Mouse (Mus musculus) thymus, postnatal 36 days (tissue): ENCODE results near the gene Ddr1.
"Not testable (repeated sequence)": the region's sequence is repeated elsewhere in the genome, so short reads cannot be mapped to it uniquely, and the experiment has no call there.

Experiments used
- DNase-seq, 2 experiments: peaks; one replicate each; pipeline ENCODE4 v3.0.0; 2022; ENCODE audit warnings: mixed read lengths in 2 of 2

Ddr1 gene

DNA sequence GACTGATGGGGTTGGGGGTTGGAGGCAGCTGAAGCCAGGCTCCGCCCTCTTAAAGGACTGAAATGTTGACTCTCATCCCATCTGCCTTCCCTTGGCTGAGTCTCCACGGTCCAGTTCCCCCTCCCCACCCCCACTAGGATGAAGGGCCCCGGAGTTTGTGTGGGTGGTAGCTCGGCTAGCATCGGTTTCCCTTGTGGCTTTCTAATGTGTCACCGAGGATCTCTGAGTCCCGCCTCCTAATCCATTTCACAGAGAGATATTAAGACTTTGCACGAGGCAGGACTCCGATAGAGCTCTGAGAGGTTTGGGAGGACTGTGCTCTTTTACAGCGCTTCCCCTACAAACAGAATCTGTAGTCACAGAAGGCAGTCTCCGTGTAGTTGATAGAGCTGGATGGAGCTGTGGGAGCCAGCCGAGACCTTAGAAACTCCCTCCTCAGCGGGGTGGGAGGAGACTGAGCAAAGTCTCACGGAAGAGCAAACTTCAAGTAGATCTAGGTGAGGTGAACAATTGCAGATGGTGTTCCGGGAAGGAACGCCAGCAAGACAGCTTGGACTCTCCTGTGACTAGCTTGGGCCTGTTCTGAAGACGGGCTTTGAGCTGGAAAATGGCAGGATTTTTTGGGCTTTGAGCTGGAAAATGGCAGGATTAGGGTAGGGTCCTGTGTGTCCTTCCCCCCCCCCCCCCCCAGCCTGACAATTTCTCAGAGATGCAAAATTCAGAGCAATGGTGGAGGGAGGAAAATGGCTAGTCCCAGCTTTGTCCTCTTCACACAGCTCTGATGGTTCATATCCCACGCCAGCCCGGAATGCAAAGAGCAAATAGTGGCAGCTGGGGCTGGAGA is at the start of gene Ddr1:
TSS of gene Ddr1 (minus strand) at position 1 of the 844 bp plus-strand sequence.
- DNase-seq: peak; percentile 46 to 57

DNA sequence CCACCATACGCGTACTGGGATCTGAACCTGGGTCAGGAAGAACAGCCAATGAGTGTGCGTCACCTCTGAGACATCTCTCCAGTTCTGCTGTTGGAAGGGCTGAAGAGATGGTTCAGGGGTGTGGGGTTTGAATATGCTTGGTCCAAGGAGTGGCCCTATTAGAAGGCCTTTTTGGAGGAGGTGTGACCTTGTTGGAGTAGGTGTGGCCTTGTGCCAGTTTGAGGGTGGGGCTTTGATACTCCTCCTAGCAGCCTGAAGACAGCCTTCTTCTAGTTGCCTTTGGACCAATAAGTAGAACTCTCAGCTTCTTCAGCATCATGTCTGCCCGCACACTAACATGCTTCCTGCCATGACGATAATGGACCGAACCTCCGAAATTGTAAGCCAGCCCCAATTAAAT is 49.2 kb upstream of the Ddr1 start:
- no peak for DNase-seq

GRCm38 (mm10) chr17:35752221-35752811 is 47.9 kb upstream of the Ddr1 start:
- no peak for DNase-seq

GRCm38 (mm10) chr17:35749685-35750084 is 45.3 kb upstream of the Ddr1 start:
- DNase-seq: no peak

DNA sequence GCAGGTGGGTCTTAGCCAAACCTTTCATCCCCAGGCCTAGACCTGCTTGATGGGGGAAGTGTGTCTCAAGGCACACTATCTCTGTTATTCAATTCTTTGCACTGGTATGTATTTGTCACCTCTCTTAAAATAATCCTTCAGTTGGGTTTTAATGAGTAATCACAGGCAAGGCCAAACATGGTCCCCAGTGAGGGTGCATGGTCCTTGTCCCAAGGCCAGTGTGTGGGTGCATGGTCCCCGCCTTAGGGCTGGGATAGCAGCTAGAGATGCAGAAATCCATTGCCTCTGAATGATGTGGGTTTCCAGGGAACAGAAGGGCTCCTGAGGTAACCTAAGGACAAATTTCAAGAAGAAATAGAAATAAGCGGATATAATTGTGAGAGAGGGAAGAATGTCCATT is 39.9 kb upstream of the Ddr1 start:
- DNase-seq: no peak

GRCm38 (mm10) chr17:35742948-35743347 is 38.5 kb upstream of the Ddr1 start:
- no peak for DNase-seq

GRCm38 (mm10) chr17:35741589-35742226 is 37.3 kb upstream of the Ddr1 start:
- no peak for DNase-seq

- no peak for DNase-seq
These were observed 36.0 kb upstream of the Ddr1 start for GRCm38 (mm10) chr17:35740276-35740880.

- peak; percentile 77 to 85 for DNase-seq
These were observed 35.3 kb upstream of the Ddr1 start for GRCm38 (mm10) chr17:35739675-35740074.

- DNase-seq: peak; percentile 75 to 77
These were observed 33.3 kb upstream of the Ddr1 start for GRCm38 (mm10) chr17:35737743-35738142.

- DNase-seq: peak; percentile 69 to 71
These were observed 32.0 kb upstream of the Ddr1 start for GRCm38 (mm10) chr17:35736280-35736960.

DNA sequence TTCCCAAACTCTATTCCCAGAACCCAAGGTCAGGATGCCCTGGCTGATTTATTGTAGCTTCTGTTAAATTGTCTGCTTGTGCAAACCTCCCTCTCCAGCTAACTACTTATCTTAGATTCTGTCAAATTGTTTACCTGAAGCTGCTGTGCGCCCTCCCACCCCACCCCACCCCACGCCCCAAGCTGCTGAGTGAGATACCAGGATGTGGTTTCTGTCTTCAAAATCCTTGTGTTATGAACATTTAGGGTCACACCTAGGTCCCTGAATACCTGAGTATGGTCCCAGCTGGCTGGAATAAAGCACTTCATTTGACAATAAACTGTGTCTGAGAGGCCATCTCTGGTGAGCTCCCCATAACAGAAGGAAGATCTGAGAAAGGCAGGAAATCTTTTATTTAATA is 30.1 kb upstream of the Ddr1 start:
- no peak for DNase-seq

GRCm38 (mm10) chr17:35733398-35733797 is 29.0 kb upstream of the Ddr1 start:
- DNase-seq: no peak

GRCm38 (mm10) chr17:35731431-35732145 is 27.2 kb upstream of the Ddr1 start:
- no peak for DNase-seq

DNA sequence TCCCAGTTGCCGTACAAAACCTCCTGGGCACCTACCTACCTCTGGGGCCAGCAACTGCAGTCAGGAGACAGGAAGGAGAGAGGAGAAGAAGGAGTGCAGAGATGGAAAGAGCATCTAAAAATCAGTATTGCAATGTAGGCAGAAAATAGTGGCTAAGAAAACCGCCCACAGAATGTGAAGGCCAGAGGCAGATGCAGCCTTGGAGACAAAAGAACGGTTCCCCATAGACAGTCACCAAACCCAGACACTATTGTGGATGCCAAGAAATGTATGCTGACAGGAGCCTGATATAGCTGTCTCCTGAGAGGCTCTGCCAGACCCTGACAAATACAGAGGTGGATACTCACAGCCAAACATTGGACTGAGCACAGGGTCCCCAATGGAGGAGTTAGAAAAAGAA is 25.7 kb upstream of the Ddr1 start:
- not testable (repeated sequence) for DNase-seq

DNA sequence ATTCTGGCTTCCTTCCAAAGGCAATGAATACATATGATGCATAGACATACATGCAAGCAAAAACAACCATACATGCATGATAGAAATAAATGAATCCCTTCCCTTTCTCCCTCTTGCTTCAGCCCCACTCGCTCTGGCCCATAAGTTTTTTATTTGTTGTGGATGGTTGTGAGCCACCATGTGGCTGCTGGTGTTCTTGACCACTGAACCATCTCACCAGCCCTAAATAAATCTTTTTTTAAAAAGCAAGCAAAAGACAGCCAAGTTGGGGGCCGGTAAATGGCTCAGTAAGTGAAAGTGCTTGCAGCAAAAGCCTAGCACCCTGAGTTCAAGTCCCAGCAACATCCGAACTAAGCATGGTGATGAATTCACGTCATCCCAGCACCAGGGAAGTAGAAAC is 24.4 kb upstream of the Ddr1 start:
- no peak for DNase-seq

- DNase-seq: no peak
These were observed 23.2 kb upstream of the Ddr1 start for GRCm38 (mm10) chr17:35727471-35728205.

- no peak for DNase-seq
These were observed 22.6 kb upstream of the Ddr1 start for GRCm38 (mm10) chr17:35727028-35727427.

DNA sequence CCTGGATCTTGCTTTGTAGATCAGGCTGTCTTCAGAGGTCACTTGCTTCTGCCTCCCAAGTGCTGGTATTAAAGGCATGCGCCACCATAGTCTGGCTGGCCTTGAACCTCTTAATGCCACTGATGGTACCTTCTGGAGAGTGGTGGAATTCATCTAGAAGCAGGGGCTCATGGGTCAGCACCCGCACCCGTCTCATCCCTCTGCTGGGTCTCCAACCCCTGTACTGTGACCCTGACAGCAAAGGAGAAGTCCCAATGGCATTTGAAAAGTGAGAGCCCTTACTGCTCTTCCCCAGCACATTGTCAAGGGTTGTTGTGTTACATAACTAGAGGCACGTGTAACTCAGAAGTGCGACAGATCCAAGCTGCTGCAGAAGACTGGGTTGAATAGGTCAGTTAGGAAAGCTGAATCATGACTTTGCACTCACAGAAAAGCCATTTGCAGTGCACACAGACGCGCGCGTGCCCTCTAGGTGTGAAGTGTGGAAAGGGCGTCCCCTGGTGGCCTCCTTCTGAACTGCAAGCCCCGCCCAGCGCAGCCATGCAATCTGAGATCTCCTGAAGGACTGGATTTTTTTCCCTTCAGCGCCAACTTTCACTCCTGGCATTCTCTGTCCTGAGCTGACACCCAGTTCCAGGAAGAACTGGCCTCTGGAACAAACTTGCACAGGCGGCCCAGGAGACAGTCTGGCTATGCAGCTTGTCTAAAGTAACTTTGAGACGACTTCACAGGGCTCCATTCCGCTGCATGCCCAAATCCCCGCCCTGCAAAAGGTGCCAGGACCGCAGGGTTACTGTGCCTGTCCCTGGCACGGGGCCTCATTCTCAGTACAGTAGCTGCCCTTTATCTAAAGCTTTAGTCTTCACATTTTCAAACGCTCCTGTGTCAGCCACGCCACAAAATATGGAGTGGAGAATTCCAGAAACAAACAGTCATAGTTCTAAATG is 21.1 kb upstream of the Ddr1 start:
- peak; percentile 80 to 86 for DNase-seq

GRCm38 (mm10) chr17:35721676-35722075 is 17.3 kb upstream of the Ddr1 start:
- no peak for DNase-seq
